In the genomic region with DNA sequence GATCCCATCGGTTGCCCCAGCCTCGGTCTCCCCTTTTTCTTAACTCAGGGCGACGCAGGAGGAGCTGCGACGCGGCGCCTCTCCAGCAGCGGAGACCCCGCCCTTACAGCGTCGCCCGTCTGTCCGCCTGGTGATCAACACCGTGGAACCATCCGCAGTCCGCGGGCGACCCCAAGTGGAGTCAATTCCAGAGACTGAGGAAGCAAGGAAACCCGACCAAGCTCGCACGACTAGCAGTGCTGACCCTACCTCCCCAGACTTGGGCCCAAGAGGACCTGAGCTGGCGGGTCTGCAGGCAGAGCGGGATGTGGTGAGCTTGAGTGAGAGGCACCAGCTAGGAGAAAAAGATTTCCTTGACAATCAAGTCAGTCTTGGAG, we compare ENCODE assay signal across 8 mouse cellular contexts. TPM values are rescaled to one million over a fixed set of nuclear protein-coding genes. Genes with fewer than 3 reads are reported as not detected.
DNase-seq lines count a peak whose midpoint lies in the region; ATAC-seq and TF ChIP-seq lines count a peak whose summit lies in the region.

No protein-coding gene starts in this region.

- no peak overlapping the region for H3K27ac ChIP-seq in hindbrain, embryonic 11.5 days (ENCODE audit: low read depth, low read length)
- H3K27ac ChIP-seq in lung, embryonic 14.5 days (ENCODE audit: low read depth): no peak overlapping the region
- H3K27ac ChIP-seq in olfactory bulb, adult 2 months (ENCODE audit: insufficient read depth, low read depth, low read length): no peak overlapping the region

- WGBS in hindbrain, embryonic 11.5 days: under 1% methylated on average over 24 of the region's 24 CpGs
- under 1% methylated on average over 24 of the region's 24 CpGs for WGBS in lung, embryonic 14.5 days
- WGBS in olfactory bulb, adult 2 months: 5% methylated on average over 24 of the region's 24 CpGs

- peak overlapping the region; percentile 50 for H3K4me2 ChIP-seq in hindbrain, embryonic 11.5 days (replicated peaks; ENCODE audit: low read depth, low read length)
- H3K4me2 ChIP-seq in lung, embryonic 14.5 days: peak overlapping the region; percentile 83

- CTCF ChIA-PET in Patski (lab: Charles Lee): interaction anchor here (0.7 to 1.5 kb wide), 8 partner anchors 10 to 804 kb away, joined by 3 to 5 read pairs (median 3); no protein-coding TSS in a partner anchor

- H3K36me3 ChIP-seq in hindbrain, embryonic 11.5 days (ENCODE audit: control insufficient read depth, insufficient read depth, low read length): no peaks in the 10 kb centered on the region
- H3K36me3 ChIP-seq in lung, embryonic 14.5 days (ENCODE audit: insufficient read depth): no peaks in the 10 kb centered on the region

- DNase-seq in Patski (ENCODE audit: low read depth, low spot score): no peak
- DNase-seq in cerebellum, postnatal 10 days: peak; percentile 94 to 95
- peak; percentile 73 to 85 for DNase-seq in frontal cortex, postnatal 14 days (ENCODE audit: low spot score in 2 of 2)
- DNase-seq in hindbrain, embryonic 11.5 days (ENCODE audit: low spot score): peak; percentile 83
- peak; percentile 80 for DNase-seq in layer of hippocampus, adult 9-11 months
- DNase-seq in lung, embryonic 14.5 days: peak; percentile 94
- peak; percentile 68 for DNase-seq in urinary bladder, adult 2 months (ENCODE audit: low spot score)

- no peak for TF ChIP-seq POLR2A in olfactory bulb, adult 2 months (IDR thresholded peaks at IDR 0.05; ENCODE audit: insufficient read depth, low read depth, low read length)

- POLR2A ChIA-PET in Patski (lab: Charles Lee): no interaction called here

- H3K4me1 ChIP-seq in hindbrain, embryonic 11.5 days (replicated peaks; ENCODE audit: control insufficient read depth, insufficient read depth, low read length): no peaks in the 10 kb centered on the region
- H3K4me1 ChIP-seq in lung, embryonic 14.5 days (ENCODE audit: insufficient read depth): no peaks in the 10 kb centered on the region
- H3K4me1 ChIP-seq in olfactory bulb, adult 2 months (ENCODE audit: control insufficient read depth, insufficient read depth, low read length): peaks cover 14% of the 10 kb centered on the region

- H3K9me3 ChIP-seq in hindbrain, embryonic 11.5 days (ENCODE audit: control insufficient read depth, low read length): no peaks in the 10 kb centered on the region
- H3K9me3 ChIP-seq in lung, embryonic 14.5 days (ENCODE audit: low read depth, low read length): no peaks in the 10 kb centered on the region

- H3K27me3 ChIP-seq in Patski: peaks cover 26% of the 10 kb centered on the region
- peaks cover 25% of the 10 kb centered on the region for H3K27me3 ChIP-seq in hindbrain, embryonic 11.5 days (ENCODE audit: control insufficient read depth, insufficient read depth, low read length)
- H3K27me3 ChIP-seq in lung, embryonic 14.5 days (ENCODE audit: insufficient read depth, low read length): peaks cover 21% of the 10 kb centered on the region

- ATAC-seq in Patski: peak; percentile 82
- peak; percentile 85 for ATAC-seq in hindbrain, embryonic 11.5 days (ENCODE audit: low FRiP score)
- peak; percentile 82 for ATAC-seq in lung, embryonic 14.5 days (ENCODE audit: insufficient read depth)

- peak; percentile 93 for TF ChIP-seq CTCF in Patski (IDR thresholded peaks at IDR 0.05)
- peak; percentile 83 for TF ChIP-seq CTCF in lung, embryonic 14.5 days (IDR thresholded peaks at IDR 0.05; ENCODE audit: low read depth)
- peak; percentile 80 for TF ChIP-seq CTCF in olfactory bulb, adult 2 months (IDR thresholded peaks at IDR 0.05; ENCODE audit: insufficient read depth, low read depth, low read length)

- H3K9ac ChIP-seq in hindbrain, embryonic 11.5 days (ENCODE audit: low read depth, low read length): 0 out of 2 replicates have a peak overlapping the region, but pooled peaks have one; percentile 8
- H3K9ac ChIP-seq in lung, embryonic 14.5 days: peak overlapping the region; percentile 39

- H3K4me3 ChIP-seq in hindbrain, embryonic 11.5 days (ENCODE audit: low read depth, low read length): peak overlapping the region; percentile 25
- peak overlapping the region; percentile 37 for H3K4me3 ChIP-seq in lung, embryonic 14.5 days (ENCODE audit: low read depth, low read length)
- peak overlapping the region; percentile 50 for H3K4me3 ChIP-seq in olfactory bulb, adult 2 months (ENCODE audit: insufficient read depth, low read depth, low read length)

- in situ Hi-C loops in Patski (cut with MboI; ENCODE audit: low pct_unique_long_range_greater_than_20kb): no loop called here

RNA-seq across cellular contexts. Expression of a gene that starts 10.7 kb away (rescaled TPM):
- polyA plus RNA-seq in Patski (2021): 0.04 TPM
- 4.6 and 4.9 TPM in 2 replicates for polyA plus RNA-seq in hindbrain, embryonic 11.5 days (2014; fragmentation: Nextera tagmentation; extraction: Ambion mirVana)
- polyA plus RNA-seq in lung, embryonic 14.5 days (2014; fragmentation: Nextera tagmentation; extraction: Ambion mirVana): 9.5 and 13.6 TPM in 2 replicates
- not detected in 2 replicates for polyA plus RNA-seq in olfactory bulb, adult 2 months (2012; ENCODE audit: insufficient read depth, insufficient read length, low replicate concordance, missing spikeins)
- 19.2 and 21.2 TPM in 2 replicates for polyA plus RNA-seq in urinary bladder, adult 2 months (2012; rRNA removed)

RNA-seq across cellular contexts. Expression of a gene that starts 25.7 kb away (rescaled TPM):
- polyA plus RNA-seq in Patski (2021): 45.3 TPM
- polyA plus RNA-seq in hindbrain, embryonic 11.5 days (2014; fragmentation: Nextera tagmentation; extraction: Ambion mirVana): 28.3 and 29.1 TPM in 2 replicates
- 25.9 and 27.3 TPM in 2 replicates for polyA plus RNA-seq in lung, embryonic 14.5 days (2014; fragmentation: Nextera tagmentation; extraction: Ambion mirVana)
- not detected in 2 replicates for polyA plus RNA-seq in olfactory bulb, adult 2 months (2012; ENCODE audit: insufficient read depth, insufficient read length, low replicate concordance, missing spikeins)
- 22.3 and 24.7 TPM in 2 replicates for polyA plus RNA-seq in urinary bladder, adult 2 months (2012; rRNA removed)

RNA-seq across cellular contexts. Expression of a gene that starts 30.3 kb away (rescaled TPM):
- 85.2 TPM for polyA plus RNA-seq in Patski (2021)
- polyA plus RNA-seq in hindbrain, embryonic 11.5 days (2014; fragmentation: Nextera tagmentation; extraction: Ambion mirVana): 38.8 and 44.0 TPM in 2 replicates
- 54.3 TPM in 2 replicates for polyA plus RNA-seq in lung, embryonic 14.5 days (2014; fragmentation: Nextera tagmentation; extraction: Ambion mirVana)
- not detected in 2 replicates for polyA plus RNA-seq in olfactory bulb, adult 2 months (2012; ENCODE audit: insufficient read depth, insufficient read length, low replicate concordance, missing spikeins)
- 72.0 and 159 TPM in 2 replicates for polyA plus RNA-seq in urinary bladder, adult 2 months (2012; rRNA removed)

RNA-seq across cellular contexts. Expression of a gene that starts 45.0 kb away (rescaled TPM):
- polyA plus RNA-seq in Patski (2021): not detected
- 18.1 and 27.4 TPM in 2 replicates for polyA plus RNA-seq in hindbrain, embryonic 11.5 days (2014; fragmentation: Nextera tagmentation; extraction: Ambion mirVana)
- 6.3 and 15.4 TPM in 2 replicates for polyA plus RNA-seq in lung, embryonic 14.5 days (2014; fragmentation: Nextera tagmentation; extraction: Ambion mirVana)
- not detected in 2 replicates for polyA plus RNA-seq in olfactory bulb, adult 2 months (2012; ENCODE audit: insufficient read depth, insufficient read length, low replicate concordance, missing spikeins)
- polyA plus RNA-seq in urinary bladder, adult 2 months (2012; rRNA removed): 7.5 and 8.8 TPM in 2 replicates

RNA-seq across cellular contexts. Expression of a gene that starts 52.9 kb away (rescaled TPM):
- 0.33 TPM for polyA plus RNA-seq in Patski (2021)
- 1.8 and 2.5 TPM in 2 replicates for polyA plus RNA-seq in hindbrain, embryonic 11.5 days (2014; fragmentation: Nextera tagmentation; extraction: Ambion mirVana)
- polyA plus RNA-seq in lung, embryonic 14.5 days (2014; fragmentation: Nextera tagmentation; extraction: Ambion mirVana): 5.3 and 47.0 TPM in 2 replicates
- polyA plus RNA-seq in olfactory bulb, adult 2 months (2012; ENCODE audit: insufficient read depth, insufficient read length, low replicate concordance, missing spikeins): not detected in 2 replicates
- polyA plus RNA-seq in urinary bladder, adult 2 months (2012; rRNA removed): 5.1 and 5.5 TPM in 2 replicates

Comparison
In these comparisons a context has a peak if more than half of its experiments do, and no peak if none do; other contexts are left out.
1. RNA of a gene that starts 25.7 kb away (polyA plus RNA-seq): 45.3 TPM in Patski (single experiment), 28.3 to 29.1 TPM in hindbrain, embryonic 11.5 days, 25.9 to 27.3 TPM in lung, embryonic 14.5 days and 22.3 to 24.7 TPM in urinary bladder, adult 2 months; not detected in olfactory bulb, adult 2 months; every median in the first group is over 10 times any median in the second.
2. Peak in every context shown above with its lines, with median percentiles within 50 percentile points of each other: ATAC-seq, CTCF ChIP-seq and H3K4me3 ChIP-seq.